Mouse (Mus musculus) embryonic stem cell, embryonic (primary cell): ENCODE results near the gene Fap.

Experiments used
- CTCF ChIA-PET, 4 experiments: fragments of 300-600 bp in 2 of 4; fragments of 350-600 bp in 2 of 4; sonication (Branson Sonifier 250); formaldehyde crosslinking; loops; one replicate each; lab custom pipeline; 2022; ENCODE audit warnings: inconsistent platforms in 2 of 4; lab: Charles Lee
- POLR2A ChIA-PET, 4 experiments: fragments of 300-600 bp in 2 of 4; fragments of 350-600 bp in 2 of 4; sonication (Branson Sonifier 250); formaldehyde crosslinking; loops; one replicate each; lab custom pipeline; 2022; ENCODE audit warnings: antibody characterized with exemption in 4 of 4, inconsistent platforms in 1 of 4; lab: Charles Lee

Fap gene

GRCm38 (mm10) chr2:62549131-62549530, 24.7 kb downstream of the Fap start:
- CTCF ChIA-PET = interaction anchor here in 1 of 4 experiments (1.5 kb wide), 1 partner anchor 79 kb away, joined by 4 read pairs; no protein-coding TSS in a partner anchor
- POLR2A ChIA-PET = no interaction called here

- ChIA-PET POLR2A (interaction anchor here in 1 of 4 experiments (1.1 kb wide), 1 partner anchor 116 kb away, joined by 3 read pairs; the partner anchor contains the start of gene Gca), CTCF (interaction anchor here in 2 of 4 experiments (0.7 to 1.5 kb wide), 2 partner anchors 40 to 80 kb away, joined by 4 to 6 read pairs; no protein-coding TSS in a partner anchor)
Measured at GRCm38 (mm10) chr2:62548104-62548503, 25.8 kb downstream of the Fap start.

- ChIA-PET POLR2A (no interaction called here), CTCF (no interaction called here)
Measured at GRCm38 (mm10) chr2:62535483-62535882, 38.4 kb downstream of the Fap start.

- ChIA-PET POLR2A (no interaction called here), CTCF (no interaction called here)
Measured at GRCm38 (mm10) chr2:62531065-62531464, 42.8 kb downstream of the Fap start.

- ChIA-PET POLR2A (no interaction called here), CTCF (no interaction called here)
Measured at GRCm38 (mm10) chr2:62526399-62526798, 47.5 kb downstream of the Fap start.

- POLR2A ChIA-PET = no interaction called here
- CTCF ChIA-PET = no interaction called here
Measured at GRCm38 (mm10) chr2:62517790-62518189, 56.1 kb downstream of the Fap start.

- CTCF ChIA-PET = no interaction called here
Measured at GRCm38 (mm10) chr2:62514477-62514876, 59.4 kb downstream of the Fap start.

GRCm38 (mm10) chr2:62513477-62513876, 60.4 kb downstream of the Fap start:
- POLR2A ChIA-PET = no interaction called here

More at GRCm38 (mm10) chr2:62514477-62514876, 59.4 kb downstream of the Fap start:
- POLR2A ChIA-PET = interaction anchor here in 2 of 4 experiments (0.5 to 0.6 kb wide), 2 partner anchors 53 to 666 kb away, joined by 3 read pairs; no protein-coding TSS in a partner anchor

GRCm38 (mm10) chr2:62507130-62507529, 66.7 kb downstream of the Fap start:
- POLR2A ChIA-PET = no interaction called here
- CTCF ChIA-PET = no interaction called here

More at GRCm38 (mm10) chr2:62513477-62513876, 60.4 kb downstream of the Fap start:
- CTCF ChIA-PET = no interaction called here

- CTCF ChIA-PET = no interaction called here
- POLR2A ChIA-PET = no interaction called here
Measured at GRCm38 (mm10) chr2:62506441-62506840, 67.4 kb downstream of the Fap start.

- POLR2A ChIA-PET = no interaction called here
- CTCF ChIA-PET = interaction anchor here in 1 of 4 experiments (1.1 kb wide), 1 partner anchor 124 kb away, joined by 3 read pairs; no protein-coding TSS in a partner anchor
Measured at GRCm38 (mm10) chr2:62504269-62504796, 69.5 kb downstream of the Fap start.

GRCm38 (mm10) chr2:62503326-62503725, 70.5 kb downstream of the Fap start:
- ChIA-PET POLR2A (no interaction called here), CTCF (interaction anchor here in 1 of 4 experiments (1.1 kb wide), 1 partner anchor 125 kb away, joined by 3 read pairs; no protein-coding TSS in a partner anchor)

GRCm38 (mm10) chr2:62502516-62502915, 71.4 kb downstream of the Fap start:
- ChIA-PET CTCF (no interaction called here), POLR2A (no interaction called here)

GRCm38 (mm10) chr2:62498821-62499220, 75.1 kb downstream of the Fap start:
- POLR2A ChIA-PET = no interaction called here
- CTCF ChIA-PET = no interaction called here

GRCm38 (mm10) chr2:62498086-62498485, 75.8 kb downstream of the Fap start:
- ChIA-PET CTCF (no interaction called here), POLR2A (no interaction called here)

GRCm38 (mm10) chr2:62497333-62498002, 76.4 kb downstream of the Fap start:
- ChIA-PET CTCF (no interaction called here), POLR2A (no interaction called here)

GRCm38 (mm10) chr2:62495407-62495806, 78.5 kb downstream of the Fap start:
- CTCF ChIA-PET = interaction anchor here in 1 of 4 experiments (0.6 kb wide), 1 partner anchor 131 kb away, joined by 3 read pairs; no protein-coding TSS in a partner anchor
- POLR2A ChIA-PET = interaction anchor here in 1 of 4 experiments (0.5 kb wide), 1 partner anchor 65 kb away, joined by 3 read pairs; no protein-coding TSS in a partner anchor

GRCm38 (mm10) chr2:62489832-62490231, 84.0 kb downstream of the Fap start:
- ChIA-PET CTCF (no interaction called here), POLR2A (no interaction called here)

GRCm38 (mm10) chr2:62484906-62485305, 89.0 kb downstream of the Fap start:
- ChIA-PET POLR2A (no interaction called here), CTCF (interaction anchor here in 2 of 4 experiments (0.6 to 2.0 kb wide), 3 partner anchors 143 to 159 kb away, joined by 5 read pairs; no protein-coding TSS in a partner anchor)

GRCm38 (mm10) chr2:62483550-62483949, 90.3 kb downstream of the Fap start, which contains the start of gene Gcg:
Gcg (minus strand) TSS chr2:62483650.
- POLR2A ChIA-PET = no interaction called here
- CTCF ChIA-PET = interaction anchor here in 1 of 4 experiments (2.0 kb wide), 1 partner anchor 160 kb away, joined by 5 read pairs; no protein-coding TSS in a partner anchor
